8 mouse cellular contexts compared by ENCODE assay signal in the genomic region with DNA sequence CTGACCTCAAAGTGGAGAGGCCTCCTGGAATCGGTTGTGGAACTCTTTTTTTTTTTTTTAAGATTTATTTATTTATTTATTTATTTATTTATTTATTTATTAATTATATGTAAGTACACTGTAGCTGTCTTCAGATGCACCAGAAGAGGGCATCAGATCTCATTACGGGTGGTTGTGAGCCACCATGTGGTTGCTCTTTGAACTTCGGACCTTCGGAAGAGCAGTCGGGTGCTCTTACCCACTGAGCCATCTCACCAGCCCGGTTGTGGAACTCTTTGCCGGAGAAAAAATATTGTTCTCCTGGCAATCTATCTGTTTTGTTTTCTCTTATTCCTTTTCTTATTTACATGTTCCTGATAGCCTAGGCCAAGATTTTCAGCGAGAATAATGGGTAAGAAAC. TPM values are rescaled to one million over a fixed set of nuclear protein-coding genes. Genes with fewer than 3 reads are reported as not detected.
A peak's percentile ranks its signal among the peaks of the same experiment; 100 is the strongest.
DNase-seq lines count a peak whose midpoint lies in the region; TF ChIP-seq lines count a peak whose summit lies in the region.
"Not testable (repeated sequence)": the region's sequence is repeated elsewhere in the genome, so short reads cannot be mapped to it uniquely, and the experiment has no call there.

No protein-coding gene starts in this region.

- TF ChIP-seq CTCF in heart, adult 2 months (IDR thresholded peaks at IDR 0.05), result peak; percentile 67

- 41% methylated on average over 8 of the region's 8 CpGs for WGBS in heart, adult 2 months

- peak overlapping the region; percentile 94 for H3K27ac ChIP-seq in heart, adult 2 months

- TF ChIP-seq EP300 in heart, adult 2 months (IDR thresholded peaks at IDR 0.05; ENCODE audit: insufficient read depth, low read depth, low read length), result not testable (repeated sequence)

- not testable (repeated sequence) for H3K4me3 ChIP-seq in heart, adult 2 months

- not testable (repeated sequence) for H3K27me3 ChIP-seq in heart, adult 2 months (ENCODE audit: control insufficient read depth, insufficient read depth, low read length)

- not testable (repeated sequence) for TF ChIP-seq POLR2A in heart, adult 2 months (IDR thresholded peaks at IDR 0.05; ENCODE audit: insufficient read depth, low read depth, low read length)

- H3K79me2 ChIP-seq in heart, adult 2 months (replicated peaks; ENCODE audit: control insufficient read depth, insufficient read depth, low read length), result not testable (repeated sequence)

- intact Hi-C loops in heart, adult 2 months (cut with DNase I), result loop anchor here (2.0 kb wide), 1 partner anchor 20 kb away; a partner anchor contains a TSS
- intact Hi-C loops in heart, postnatal 10 days (cut with DNase I), result not testable (repeated sequence)
- intact Hi-C loops in left cerebral cortex, postnatal 4 days (cut with DNase I), result loop anchor here (10.0 kb wide), 1 partner anchor 266 kb away; no protein-coding TSS in a partner anchor

- not testable (repeated sequence) for H3K9ac ChIP-seq in heart, adult 2 months (ENCODE audit: low read depth, low read length)

- not testable (repeated sequence) for H3K36me3 ChIP-seq in heart, adult 2 months (ENCODE audit: control insufficient read depth, insufficient read depth, low read length)

- not testable (repeated sequence) for H3K4me1 ChIP-seq in heart, adult 2 months (ENCODE audit: control insufficient read depth, insufficient read depth, low read length)

- DNase-seq in ES-CJ7 (ENCODE audit: low read depth, low spot score), result peak; percentile 50
- DNase-seq in adrenal gland, postnatal 14 days, result peak; percentile 43
- DNase-seq in heart, adult 2 months, result peak in 1 of 2 experiments; percentile 22
- peak; percentile 41 to 47 for DNase-seq in heart, postnatal 10 days
- DNase-seq in kidney, adult 9 months, result peak; percentile 53
- DNase-seq in left cerebral cortex, postnatal 4 days, result peak; percentile 21
- peak; percentile 25 for DNase-seq in lung, postnatal 36 days
- peak; percentile 18 for DNase-seq in thymus, postnatal 14 days

RNA-seq across cellular contexts. Expression of a gene that starts 20.5 kb away (rescaled TPM):
- total RNA-seq in adrenal gland, postnatal 14 days (2021), result 15.0 and 18.2 TPM in 2 replicates
- total RNA-seq in heart, adult 2 months (2021), result 10 to 100 TPM; 19.4 to 20.0 TPM
- 12.6 and 18.2 TPM in 2 replicates for polyA plus RNA-seq in heart, adult 2 months (2012; rRNA removed)
- total RNA-seq in heart, postnatal 10 days (2021), result 10 to 100 TPM; 34.1 to 49.8 TPM
- 10 to 100 TPM; 21.0 to 22.6 TPM for total RNA-seq in left cerebral cortex, postnatal 4 days (2021)

RNA-seq across cellular contexts. Expression of a gene that starts 26.7 kb away (rescaled TPM):
- 12.0 and 13.6 TPM in 2 replicates for total RNA-seq in adrenal gland, postnatal 14 days (2021)
- total RNA-seq in heart, adult 2 months (2021), result 1 to 10 TPM; 3.8 to 5.4 TPM
- polyA plus RNA-seq in heart, adult 2 months (2012; rRNA removed), result 5.8 and 6.6 TPM in 2 replicates
- 10 to 100 TPM in 1 of 2 experiments, 1 to 10 TPM in 1; 8.5 to 11.6 TPM for total RNA-seq in heart, postnatal 10 days (2021)
- total RNA-seq in left cerebral cortex, postnatal 4 days (2021), result 10 to 100 TPM; 30.9 to 33.0 TPM

RNA-seq across cellular contexts. Expression of a gene that starts 45.5 kb away (rescaled TPM):
- 7.5 and 9.2 TPM in 2 replicates for total RNA-seq in adrenal gland, postnatal 14 days (2021)
- total RNA-seq in heart, adult 2 months (2021), result 10 to 100 TPM in 1 of 2 experiments, 1 to 10 TPM in 1; 9.4 to 10.2 TPM
- polyA plus RNA-seq in heart, adult 2 months (2012; rRNA removed), result 16.7 and 22.1 TPM in 2 replicates
- 10 to 100 TPM; 15.3 to 19.7 TPM for total RNA-seq in heart, postnatal 10 days (2021)
- 10 to 100 TPM; 29.6 to 30.8 TPM for total RNA-seq in left cerebral cortex, postnatal 4 days (2021)

RNA-seq across cellular contexts. Expression of a gene that starts 57.7 kb away (rescaled TPM):
- 153 and 188 TPM in 2 replicates for total RNA-seq in adrenal gland, postnatal 14 days (2021)
- 10 to 100 TPM; 32.2 to 38.4 TPM for total RNA-seq in heart, adult 2 months (2021)
- polyA plus RNA-seq in heart, adult 2 months (2012; rRNA removed), result 60.7 and 66.6 TPM in 2 replicates
- 10 to 100 TPM; 43.0 to 47.7 TPM for total RNA-seq in heart, postnatal 10 days (2021)
- total RNA-seq in left cerebral cortex, postnatal 4 days (2021), result 10 to 100 TPM in 1 of 2 experiments, 1 to 10 TPM in 1; 9.8 to 12.0 TPM
